Mouse (Mus musculus): ENCODE results near the gene Znhit1. TPM values are rescaled to one million over a fixed set of nuclear protein-coding genes. Genes with fewer than 3 reads are reported as not detected.
"Not testable (repeated sequence)": the region's sequence is repeated elsewhere in the genome, so short reads cannot be mapped to it uniquely, and the experiment has no call there.

Gene Znhit1
- polyA plus RNA-seq, 2 experiments from 2014 or later, result 56.5 to 66.5 TPM

GRCm38 (mm10) chr5:136950521-136950920 is 37.3 kb downstream of the Znhit1 start:
- no peak for ATAC-seq

- not testable (repeated sequence) for ATAC-seq
These were observed 38.1 kb downstream of the Znhit1 start for GRCm38 (mm10) chr5:136949551-136950336.

DNA sequence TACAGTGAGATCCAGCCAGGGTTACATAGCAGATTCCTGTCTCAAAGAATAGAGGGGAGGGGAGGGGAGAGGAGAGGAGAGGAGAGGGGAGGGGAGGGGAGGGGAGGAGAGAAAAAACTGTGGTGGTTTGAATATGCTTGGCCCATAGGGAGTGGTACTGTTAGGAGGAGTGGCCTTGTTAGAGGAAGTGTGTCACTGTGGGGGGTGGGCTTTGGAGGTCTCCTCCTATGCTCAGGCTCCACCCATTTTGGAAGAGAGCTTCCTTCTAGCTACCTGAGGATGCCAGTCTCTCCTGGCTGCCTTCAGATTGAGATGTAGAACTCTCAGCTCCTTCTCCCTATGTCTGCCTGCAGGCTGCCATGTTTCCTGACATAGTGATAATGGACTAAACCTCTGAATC is 39.9 kb downstream of the Znhit1 start:
- ATAC-seq, result no peak

- no peak for ATAC-seq
These were observed 42.7 kb downstream of the Znhit1 start for GRCm38 (mm10) chr5:136945084-136945483.

GRCm38 (mm10) chr5:136943382-136943781 is 44.4 kb downstream of the Znhit1 start:
- ATAC-seq, result no peak

GRCm38 (mm10) chr5:136942781-136943180 is 45.0 kb downstream of the Znhit1 start:
- ATAC-seq, result no peak

- ATAC-seq, result no peak
These were observed 46.8 kb downstream of the Znhit1 start for GRCm38 (mm10) chr5:136940845-136941560.

DNA sequence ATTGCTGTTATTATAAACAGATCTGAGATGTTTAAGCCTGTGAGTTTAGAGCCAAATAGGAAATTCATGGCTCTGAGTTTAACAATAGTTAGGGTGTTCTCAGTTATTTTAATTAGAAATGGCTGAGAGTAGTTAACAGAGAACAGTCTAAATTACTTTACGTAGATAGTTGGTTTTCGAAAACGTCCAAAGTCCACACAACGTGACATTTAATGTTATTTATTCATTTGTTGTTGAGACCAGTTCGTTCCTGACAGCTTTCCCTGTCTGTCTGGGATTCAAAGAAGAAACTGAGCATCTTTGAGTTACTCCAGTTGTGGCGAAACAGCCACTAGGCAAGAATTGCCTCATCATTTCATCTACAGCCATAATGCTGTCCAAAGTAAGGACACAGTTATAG is 47.8 kb downstream of the Znhit1 start:
- ATAC-seq, result not testable (repeated sequence)

GRCm38 (mm10) chr5:136939284-136939683 is 48.5 kb downstream of the Znhit1 start:
- no peak for ATAC-seq

GRCm38 (mm10) chr5:136937621-136938020 is 50.2 kb downstream of the Znhit1 start:
- ATAC-seq, result no peak

- no peak for ATAC-seq
These were observed 51.1 kb downstream of the Znhit1 start for GRCm38 (mm10) chr5:136936750-136937149.

DNA sequence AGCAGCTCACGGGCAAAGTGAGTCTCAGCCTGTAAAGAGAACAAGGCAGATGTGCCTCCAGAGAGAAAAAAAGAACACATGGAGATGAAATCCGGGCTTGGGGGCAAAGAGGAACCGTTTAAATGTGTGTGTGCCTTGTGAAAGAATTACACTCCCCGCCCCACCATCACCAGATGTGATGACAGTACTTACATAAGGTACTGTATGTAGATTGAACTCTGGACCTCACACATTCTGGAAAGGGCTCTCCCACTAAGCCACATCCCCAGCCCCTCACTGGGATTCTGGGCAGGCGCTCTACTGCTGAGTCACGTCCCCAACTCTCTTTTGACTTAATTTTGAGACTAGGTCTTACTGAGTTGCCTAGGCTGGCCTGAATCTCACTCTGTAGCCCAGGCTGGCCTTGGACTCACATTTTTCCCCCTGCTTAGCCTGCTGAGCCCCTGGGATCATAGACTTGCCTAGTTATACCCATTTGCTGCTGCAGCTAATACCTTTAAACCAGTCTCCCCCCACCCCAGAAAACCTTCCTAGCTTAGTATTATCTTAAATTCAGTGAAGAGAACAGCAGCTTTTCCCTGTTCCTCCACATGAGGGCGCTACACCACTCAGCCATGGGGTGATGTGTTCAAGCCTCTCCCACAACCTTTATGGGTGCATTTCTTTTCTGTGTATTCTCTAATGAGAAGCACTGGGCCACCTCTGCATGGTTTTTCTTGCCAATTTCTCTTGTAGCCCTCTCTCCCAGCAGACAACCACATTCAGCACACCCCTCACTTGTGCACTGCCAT is 51.7 kb downstream of the Znhit1 start:
- no peak for ATAC-seq

DNA sequence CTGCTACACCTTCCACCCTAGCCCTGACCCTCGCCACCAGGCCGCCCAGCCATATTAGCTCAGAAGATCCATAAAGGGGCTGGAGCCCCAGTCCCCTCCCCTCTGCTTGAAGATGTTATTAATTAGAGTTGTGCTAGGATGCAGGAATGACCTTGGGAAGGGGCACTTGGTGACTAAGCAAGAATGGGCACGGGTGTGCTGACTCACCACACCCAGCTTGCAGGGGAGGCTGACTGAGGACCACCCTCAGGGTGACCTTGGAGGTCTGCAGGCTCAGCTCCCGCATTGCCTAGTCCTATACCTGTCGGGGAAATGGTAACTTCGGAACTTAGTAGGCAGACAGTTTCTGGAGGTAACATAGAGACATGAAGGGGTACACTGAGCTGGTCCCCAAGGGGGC is 53.9 kb downstream of the Znhit1 start:
- ATAC-seq, result no peak

- no peak for ATAC-seq
These were observed 54.9 kb downstream of the Znhit1 start for GRCm38 (mm10) chr5:136932956-136933355.

Other genes starting within 250 kb of the Znhit1 start
- not detected for gene Col26a1, start 104.8 kb downstream of the Znhit1 start, polyA plus RNA-seq (2017; shearing (Covaris generic))
- 1 to 10 TPM; 7.4 to 9.7 TPM for gene Ift22, start 79.9 kb downstream of the Znhit1 start, polyA plus RNA-seq (2017; shearing (Covaris generic))
- gene Fis1, start 34.7 kb downstream of the Znhit1 start, polyA plus RNA-seq (2017; shearing (Covaris generic)), result 100 to 1,000 TPM; 446 to 499 TPM
- gene Cldn15, start 21.4 kb downstream of the Znhit1 start, polyA plus RNA-seq (2017; shearing (Covaris generic)), result not detected
- gene Plod3, start 1.0 kb downstream of the Znhit1 start, polyA plus RNA-seq (2017; shearing (Covaris generic)), result 1 to 10 TPM; 2.6 to 6.0 TPM
- not detected for gene Vgf, start 38.4 kb upstream of the Znhit1 start, polyA plus RNA-seq (2017; shearing (Covaris generic))
- 10 to 100 TPM; 71.3 to 90.7 TPM for gene Ap1s1, start 58.1 kb upstream of the Znhit1 start, polyA plus RNA-seq (2017; shearing (Covaris generic))
- not detected for gene Serpine1, start 84.2 kb upstream of the Znhit1 start, polyA plus RNA-seq (2017; shearing (Covaris generic))
- 10 to 100 TPM; 15.1 to 15.6 TPM for gene Trim56, start 128.2 kb upstream of the Znhit1 start, polyA plus RNA-seq (2017; shearing (Covaris generic))
- gene Muc3, start 161.3 kb upstream of the Znhit1 start, polyA plus RNA-seq (2017; shearing (Covaris generic)), result under 1 TPM in 1 of 2 experiments, not detected in 1; 0.22 TPM
- 1 to 10 TPM; 2.4 to 5.6 TPM for gene Muc3a, start 224.4 kb upstream of the Znhit1 start, polyA plus RNA-seq (2017; shearing (Covaris generic))

All from activated CD4-positive, CD25-positive, alpha-beta regulatory T cell, adult 4 months (primary cell).